Mouse (Mus musculus): ENCODE data around the gene Gcsam.

The Gcsam gene

DNA sequence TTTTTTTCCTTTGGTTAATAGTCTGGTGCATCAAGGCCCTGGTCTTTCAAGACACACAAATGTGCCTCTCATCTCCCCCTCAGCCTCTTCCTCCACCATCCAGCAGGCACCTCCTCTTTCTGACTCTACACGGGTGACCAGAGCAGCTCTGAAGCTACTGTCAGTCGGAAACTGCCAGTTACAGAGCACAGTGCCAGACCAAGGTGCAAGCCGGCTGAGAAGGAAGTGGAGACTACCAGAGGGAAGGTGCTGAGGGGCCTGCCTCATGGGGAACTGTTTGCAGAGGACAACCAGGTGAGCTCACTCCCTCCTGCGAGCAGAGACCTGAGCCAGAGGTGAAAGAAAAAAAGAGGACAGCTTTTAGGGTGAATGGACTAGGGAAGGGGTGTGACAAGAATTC, at the start of gene Gcsam:
Gene Gcsam, plus strand, starts transcription at position 114 of the 400 bp plus-strand sequence.
- no peak for DNase-seq

DNA sequence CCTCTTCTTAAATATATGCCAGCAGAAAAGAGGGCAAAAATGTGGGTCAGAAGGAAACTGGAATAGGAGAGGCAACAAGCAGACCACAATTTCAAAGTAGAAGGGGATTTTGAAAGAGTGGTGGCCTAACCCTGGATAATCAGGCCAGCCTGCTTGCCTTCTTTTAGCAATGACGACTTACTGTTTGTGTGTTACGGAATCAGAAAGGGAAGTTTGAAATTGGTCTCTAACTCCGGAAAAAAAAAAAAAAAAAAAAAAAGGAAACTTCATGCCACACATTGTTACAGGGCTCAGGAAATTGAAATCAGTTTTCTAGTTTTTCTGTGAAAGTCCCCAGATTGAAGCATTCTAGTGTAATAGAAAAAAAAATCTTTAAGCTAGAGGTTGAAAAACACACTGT, 48.4 kb upstream of the Gcsam start:
- no peak for DNase-seq

DNA sequence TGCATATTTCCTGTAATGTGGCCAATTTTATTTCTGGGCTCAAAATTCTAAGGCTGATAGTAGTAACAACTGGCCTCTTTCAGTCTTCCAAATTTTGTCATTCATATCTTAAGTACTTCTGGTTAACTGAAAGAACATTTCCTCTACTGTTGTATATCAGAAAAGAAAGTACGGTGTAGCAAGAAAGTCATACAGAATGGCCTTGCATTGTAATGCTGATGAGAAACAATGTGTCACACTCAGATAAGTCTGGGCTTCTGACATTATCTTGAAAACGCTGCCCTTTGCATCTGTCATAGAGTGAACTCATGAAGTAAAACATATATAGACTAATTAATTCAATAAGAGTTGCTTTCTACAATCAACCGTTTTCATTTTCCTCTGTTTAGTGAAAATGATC, 37.9 kb upstream of the Gcsam start:
- no peak for DNase-seq

DNA sequence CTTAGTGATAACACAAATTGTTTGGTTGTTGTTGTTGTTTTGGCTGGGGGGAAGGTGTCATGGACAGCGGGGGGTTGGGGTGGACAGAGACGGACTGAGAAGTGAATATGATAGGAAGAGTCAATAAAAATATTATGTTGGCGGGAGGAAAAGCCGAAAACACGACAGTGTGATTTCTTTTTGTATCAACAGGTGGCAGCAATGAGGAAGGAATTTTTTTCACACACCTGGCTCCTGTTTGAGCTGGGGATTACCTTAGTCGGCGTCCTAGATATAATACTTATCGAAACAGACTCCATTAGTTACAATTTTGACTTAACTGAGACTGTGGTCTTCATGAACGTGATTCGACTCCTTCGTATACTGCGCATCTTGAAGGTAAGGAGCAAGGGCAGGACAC, 30.3 kb upstream of the Gcsam start:
- no peak for DNase-seq

DNA sequence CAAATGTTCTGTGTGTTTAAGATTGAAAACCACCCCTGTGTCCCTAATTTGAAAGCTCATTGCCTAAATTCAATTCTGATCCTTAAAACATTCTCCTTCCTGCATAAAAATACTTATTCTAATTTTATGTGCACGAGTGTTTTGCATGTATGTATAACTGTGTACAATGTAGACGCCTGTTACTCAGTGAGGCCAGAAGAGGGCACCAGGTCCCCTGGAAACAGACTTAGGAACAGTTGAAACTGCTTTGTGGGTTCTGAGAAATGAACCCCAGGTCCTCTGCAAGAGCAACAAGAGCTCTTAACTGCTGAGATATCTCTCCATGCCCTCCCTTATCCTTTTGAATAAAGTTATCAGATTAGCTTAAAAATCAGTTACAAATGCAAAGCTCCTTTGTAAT, 27.7 kb upstream of the Gcsam start:
- no peak for DNase-seq

DNA sequence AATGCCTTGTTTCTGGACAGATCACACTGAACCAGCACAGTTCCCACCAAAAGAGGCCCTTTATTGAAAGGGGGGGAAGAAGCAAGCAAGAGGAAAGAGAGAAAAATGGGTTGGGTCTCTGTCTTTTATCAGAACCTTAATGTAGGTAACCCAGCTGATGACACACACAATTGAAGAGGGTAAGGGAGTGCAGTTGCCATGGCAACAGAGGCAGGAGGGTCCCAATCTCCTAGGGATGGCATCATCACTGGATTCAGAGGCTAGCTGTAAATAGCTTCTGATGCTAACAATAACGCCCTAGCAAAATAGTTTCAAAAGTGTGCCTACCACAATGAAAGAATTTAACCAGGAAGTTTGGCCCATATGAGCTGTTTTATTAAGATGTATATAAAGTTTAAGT, 16.5 kb upstream of the Gcsam start:
- DNase-seq: no peak

DNA sequence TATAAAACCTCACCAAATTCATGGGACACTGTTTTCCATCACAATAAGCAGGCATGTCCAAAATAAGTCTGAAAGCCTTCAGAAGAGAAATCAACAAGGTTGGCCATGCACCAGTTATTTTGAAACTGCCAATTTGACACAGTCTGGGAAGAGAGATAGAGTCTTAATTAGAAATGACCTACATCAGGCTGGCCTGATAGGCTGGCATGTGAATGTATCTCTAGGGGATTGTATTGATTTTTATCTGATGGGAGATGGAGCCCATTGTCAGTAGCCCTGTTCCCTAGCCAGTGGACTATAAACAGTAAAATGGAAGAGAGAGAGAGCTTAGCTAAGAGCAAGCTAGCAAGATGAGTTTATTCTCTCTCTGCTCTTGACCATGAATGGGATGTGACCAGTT, 14.7 kb upstream of the Gcsam start:
- no peak for DNase-seq

DNA sequence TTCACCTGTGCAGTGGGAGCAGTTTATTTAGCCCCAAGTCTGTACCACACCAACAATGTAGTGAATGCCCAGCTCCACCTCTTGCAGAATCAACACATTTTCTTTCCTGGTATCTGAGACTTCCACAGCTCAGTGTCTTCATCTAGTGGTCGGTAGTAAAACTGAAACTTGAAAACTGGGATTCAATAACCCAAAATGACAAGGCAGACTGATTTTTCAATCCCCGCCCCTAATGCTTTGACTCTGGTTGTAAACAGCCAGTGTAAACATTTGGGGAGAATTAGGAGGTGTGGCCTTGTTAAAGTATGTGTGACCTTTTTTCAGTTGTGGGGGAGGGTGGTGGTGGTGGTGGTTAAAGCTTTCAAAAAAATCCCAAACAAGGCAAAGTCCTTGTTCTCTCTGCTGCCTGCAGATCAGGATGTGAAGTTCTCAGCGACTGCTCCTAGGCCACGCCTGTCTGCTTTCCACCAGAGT, 1.7 kb upstream of the Gcsam start:
- no peak for DNase-seq

DNA sequence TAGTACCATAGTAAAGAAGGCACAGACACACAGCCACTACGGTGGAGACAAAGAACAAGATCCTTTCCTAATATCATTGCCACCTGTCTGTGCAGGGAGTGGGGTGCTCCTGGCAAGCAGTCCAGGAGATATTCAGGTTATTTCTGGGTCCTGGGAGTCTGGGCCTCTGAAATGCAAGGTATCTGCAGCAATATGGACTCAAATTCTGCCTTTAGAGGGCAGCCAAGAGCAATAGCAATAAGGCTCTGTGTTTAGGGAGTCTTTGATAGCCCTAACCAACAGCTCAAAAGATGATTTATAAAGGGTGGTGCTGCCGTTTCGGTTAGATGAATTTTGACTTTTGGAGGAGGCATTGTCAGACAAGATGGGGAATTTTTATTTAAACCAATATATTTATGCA, 880 bp upstream of the Gcsam start:
- no peak for DNase-seq

DNA sequence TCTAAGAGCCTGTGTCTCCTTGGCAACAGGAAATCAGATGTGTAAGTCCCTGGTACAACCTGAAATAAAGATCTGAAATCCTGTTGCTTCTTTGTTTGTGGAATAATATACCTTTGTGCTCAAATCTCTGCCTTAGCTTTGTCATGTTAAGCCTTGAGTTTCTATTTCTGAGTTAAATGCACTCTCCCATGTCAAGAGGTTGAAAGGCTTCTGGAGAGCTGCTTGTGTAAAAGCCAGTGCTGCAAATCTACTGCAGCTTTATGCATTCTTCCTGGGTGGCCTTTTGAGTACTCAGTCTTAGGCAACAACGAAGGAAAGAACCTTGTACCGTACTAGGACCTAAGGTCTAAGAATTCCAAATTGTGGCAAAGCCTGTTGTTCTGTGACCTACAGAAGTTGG, 3.1 kb downstream of the Gcsam start:
- no peak for DNase-seq

DNA sequence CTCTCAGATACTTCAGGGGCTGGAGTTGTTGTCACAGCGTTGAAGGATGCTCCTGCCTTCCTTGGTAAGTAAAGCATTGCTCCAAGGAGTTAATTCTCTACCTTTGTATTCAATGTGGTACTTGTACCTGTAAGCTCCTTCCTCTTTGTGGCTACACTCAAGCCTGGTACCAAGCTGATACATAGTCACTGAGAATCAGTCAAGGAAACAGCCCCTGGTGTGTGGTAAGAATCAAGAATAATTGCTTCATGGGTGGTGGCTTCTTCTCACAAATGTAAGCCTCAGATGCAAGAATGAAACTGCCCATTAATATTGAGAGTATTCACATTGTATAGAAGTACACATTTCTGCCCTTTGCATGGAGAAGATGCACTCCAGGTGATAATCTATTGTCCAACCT, 5.8 kb downstream of the Gcsam start:
- no peak for DNase-seq

DNA sequence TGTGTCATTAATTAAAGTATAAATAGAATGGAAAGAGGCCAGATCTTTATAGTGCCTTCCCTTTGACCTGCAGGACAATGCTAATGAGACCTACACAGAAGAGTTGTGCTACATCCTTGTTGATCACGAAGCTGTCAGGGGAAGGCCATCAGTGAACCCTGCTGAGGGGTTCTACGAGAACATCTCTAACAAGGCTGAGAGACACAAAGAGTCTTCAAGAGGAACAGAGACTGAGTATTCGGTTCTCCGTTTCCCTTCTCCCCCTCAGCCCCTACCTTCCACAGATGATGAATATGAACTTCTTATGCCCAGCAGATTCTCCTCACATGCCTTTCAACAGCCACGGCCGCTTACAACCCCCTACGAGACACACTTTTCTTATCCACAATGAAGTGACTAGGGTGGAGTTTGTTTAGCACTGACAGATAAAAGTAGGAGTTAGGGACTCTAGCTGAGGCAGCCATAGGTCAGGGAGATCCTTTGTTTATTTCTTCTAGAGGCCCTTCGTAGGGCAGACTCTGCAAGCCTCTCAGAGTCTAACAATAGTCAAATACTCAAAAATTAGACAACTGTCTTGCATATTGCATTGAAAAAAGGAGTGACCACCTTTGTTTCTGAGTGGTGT, 9.7 kb downstream of the Gcsam start:
- no peak for DNase-seq

DNA sequence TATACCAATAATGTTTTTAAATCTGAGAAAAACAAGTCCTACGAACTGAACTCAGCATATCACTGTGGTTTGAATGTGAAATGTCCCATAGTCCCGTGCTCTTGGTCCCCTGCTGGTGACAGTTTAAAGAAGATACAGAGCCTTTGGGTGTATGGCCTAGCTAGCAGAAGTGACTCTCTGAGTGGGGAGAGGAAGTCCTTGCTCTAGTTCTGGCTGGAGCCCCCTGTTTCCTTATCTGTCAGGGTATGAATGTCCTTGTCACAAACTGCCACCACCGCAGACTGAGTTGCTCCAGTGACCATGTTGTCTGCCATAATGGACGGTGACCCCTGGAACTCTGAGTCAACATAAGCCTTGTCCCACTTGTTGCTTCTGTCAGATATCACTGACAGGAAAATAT, 13.1 kb downstream of the Gcsam start:
- DNase-seq: no peak

DNA sequence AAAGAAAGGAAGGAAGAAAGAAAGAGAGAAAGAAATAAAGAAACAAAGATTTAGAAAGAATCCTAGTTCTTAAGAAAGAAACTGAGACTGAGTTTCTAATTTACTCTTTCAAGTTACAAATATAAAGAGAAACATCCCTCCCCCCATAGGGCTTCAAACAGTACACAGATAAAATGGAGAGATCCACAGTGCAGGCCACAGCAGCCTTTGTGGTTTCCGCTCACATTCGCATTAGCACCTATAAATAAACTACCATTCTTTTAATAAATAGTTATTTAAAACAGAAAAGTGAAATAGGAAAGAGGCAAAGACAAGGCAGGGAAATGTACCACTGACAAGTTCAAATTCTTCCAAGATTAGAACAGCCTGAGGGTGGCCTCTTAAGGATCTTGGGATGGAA, 14.6 kb downstream of the Gcsam start:
- no peak for DNase-seq

DNA sequence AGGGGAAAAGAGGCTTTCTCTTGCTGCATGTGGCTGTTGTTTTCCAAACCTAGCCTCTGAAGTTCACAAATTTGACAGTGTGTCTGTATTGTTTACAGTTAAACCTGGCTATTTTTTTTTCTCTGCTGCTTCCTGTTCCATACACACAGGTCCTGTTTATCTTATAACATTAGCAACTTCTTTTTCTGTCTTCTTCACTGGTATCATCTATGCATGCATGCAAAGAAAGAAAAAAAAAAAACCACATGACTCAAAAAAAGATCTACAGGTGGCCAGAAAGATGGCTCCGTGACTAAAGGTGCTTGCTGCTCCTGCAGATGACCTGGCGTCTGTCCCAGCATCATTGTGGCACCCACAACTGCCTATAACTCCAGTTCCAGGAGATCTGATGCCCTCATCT, 15.2 kb downstream of the Gcsam start:
- DNase-seq: no peak

DNA sequence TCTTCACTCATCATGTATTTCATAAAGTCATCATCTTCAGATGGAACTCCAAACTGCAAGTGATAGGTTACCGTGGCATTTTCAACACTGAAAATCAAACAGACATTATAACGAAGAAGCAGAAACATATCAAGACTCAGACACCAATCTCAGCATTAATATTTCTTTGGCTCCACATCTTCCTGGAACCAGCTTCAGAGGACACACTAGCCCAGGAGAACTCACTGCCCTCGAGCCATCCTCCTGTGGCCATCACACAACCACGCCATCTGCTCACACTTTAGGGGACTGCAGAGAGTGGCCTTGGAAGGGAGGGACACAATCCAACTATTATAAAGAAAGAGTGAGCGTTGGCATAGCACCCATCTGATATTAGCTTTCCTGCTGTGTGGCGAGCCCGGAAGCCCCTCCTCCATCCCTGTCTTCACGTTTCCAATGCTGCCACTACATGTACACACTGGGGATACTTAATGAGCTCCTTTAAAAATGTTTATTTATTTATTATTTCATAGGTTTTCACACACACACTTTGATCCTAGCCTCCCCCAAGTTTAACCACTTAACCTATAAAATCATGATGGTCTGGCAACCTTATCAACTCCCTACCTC, 19.4 kb downstream of the Gcsam start:
- peak; percentile 30 for DNase-seq

DNA sequence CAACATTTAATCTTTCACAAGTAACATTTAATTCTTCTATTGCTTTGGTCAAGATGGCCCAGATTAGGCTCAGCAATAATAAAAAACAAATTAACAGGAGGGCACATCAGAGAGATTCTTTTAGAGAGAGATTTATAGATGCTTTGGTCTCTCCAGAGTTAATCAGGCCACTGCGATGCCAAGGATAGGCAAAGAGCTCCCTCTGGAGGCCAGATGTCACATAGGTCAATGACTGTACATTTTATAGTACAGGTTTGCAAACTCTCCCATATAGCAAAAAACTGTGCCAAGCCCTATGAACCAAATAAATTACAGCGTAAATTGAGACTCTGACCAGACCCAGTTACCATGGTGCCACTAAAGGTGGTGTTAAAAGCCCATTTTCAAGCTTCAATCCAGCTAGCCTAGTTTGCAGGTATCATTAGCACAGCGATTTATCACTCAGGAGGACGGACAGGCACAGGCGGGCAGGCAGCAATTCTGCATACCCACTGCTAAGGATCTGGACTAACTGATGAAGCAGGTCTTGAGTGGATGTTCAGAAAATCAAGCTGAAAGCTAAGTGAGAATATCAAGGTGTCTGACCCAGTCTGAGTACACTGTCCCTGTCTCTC, 20.3 kb downstream of the Gcsam start:
- peak; percentile 61 for DNase-seq

DNA sequence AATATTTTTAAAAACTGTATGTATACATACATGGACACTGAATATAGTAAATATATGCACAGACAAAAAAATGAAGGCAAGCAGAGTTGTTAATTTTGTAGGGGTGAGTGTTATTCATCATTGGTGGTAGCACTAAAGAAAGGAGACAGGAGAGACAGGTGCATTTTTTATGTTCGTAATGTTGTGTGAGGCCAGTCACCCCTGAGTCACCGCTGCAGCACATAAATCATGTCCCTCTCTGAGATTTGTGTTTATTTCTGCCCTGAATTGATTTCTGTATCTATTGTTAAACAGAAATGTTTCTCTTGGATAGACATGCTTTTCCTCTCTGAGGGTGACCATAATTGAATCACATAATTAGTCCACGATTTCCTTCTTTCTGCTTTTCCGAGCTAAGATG, 22.2 kb downstream of the Gcsam start:
- DNase-seq: no peak

DNA sequence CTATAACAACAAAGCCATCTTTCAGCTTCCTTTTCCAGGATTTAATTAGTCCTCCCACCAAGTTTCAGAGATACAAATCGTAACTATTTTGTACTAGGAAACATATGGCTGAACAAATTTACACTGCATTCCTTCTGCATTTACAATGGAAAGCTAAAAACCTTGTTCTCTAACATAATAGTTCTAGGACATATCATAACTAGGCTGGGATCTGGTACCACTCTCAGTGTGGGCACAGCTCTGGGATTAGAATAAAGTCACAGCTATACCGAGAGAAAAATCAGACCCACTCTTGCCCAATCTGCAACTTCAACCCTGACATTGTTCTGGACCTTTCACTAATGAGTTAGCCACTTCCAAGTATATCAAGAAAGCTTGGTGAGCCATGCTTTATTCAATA, 25.6 kb downstream of the Gcsam start:
- DNase-seq: no peak

DNA sequence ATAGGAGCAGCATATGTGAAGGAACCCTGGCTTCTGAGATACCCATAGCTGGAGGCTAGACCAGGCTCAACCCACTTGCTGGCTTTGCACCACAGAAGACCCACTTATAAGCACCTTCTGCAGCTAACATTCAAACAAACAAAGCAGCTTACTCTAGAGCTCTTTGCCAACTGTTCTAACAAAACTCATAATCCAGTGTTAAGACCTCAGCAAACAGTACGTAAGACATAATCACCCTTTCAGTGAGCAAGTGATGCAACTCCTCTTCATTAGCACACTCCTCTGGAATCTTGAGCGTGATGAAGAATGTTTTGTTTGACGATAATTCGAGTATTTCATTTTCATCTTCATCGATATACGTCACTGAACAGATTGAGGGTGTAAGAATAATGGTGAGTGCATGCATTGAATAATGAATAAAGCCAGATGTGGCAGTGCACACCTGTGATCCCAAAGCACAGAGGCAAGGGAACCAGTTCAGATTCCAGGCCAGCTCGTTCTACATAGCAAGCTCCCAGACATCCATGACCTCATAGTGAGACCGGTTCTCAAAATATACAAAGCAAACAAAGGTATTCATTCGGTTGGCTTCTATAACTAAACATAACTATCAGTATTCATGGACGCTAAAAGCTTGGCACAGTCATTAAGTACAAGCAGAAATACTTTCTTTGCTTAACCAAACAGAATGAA, 30.0 kb downstream of the Gcsam start:
- no peak for DNase-seq

DNA sequence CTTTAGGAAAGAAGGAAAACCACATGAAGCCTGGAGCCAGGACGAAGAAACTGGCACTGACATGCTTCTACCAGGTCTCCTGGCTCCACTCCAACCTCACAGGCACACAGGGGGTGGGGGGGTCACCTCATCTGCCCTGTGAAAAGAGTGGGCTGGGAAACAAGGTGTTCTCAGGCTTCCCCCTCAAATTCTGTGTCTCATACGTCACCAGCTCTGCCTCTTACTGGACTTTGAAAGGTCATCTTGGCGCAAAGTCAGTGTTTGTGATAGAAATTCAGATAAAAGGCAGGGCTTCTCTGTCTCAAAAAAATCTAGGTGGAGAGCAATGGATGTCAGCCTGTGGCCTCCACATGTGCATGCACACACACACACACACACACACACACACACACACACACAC, 31.1 kb downstream of the Gcsam start:
- no peak for DNase-seq

DNA sequence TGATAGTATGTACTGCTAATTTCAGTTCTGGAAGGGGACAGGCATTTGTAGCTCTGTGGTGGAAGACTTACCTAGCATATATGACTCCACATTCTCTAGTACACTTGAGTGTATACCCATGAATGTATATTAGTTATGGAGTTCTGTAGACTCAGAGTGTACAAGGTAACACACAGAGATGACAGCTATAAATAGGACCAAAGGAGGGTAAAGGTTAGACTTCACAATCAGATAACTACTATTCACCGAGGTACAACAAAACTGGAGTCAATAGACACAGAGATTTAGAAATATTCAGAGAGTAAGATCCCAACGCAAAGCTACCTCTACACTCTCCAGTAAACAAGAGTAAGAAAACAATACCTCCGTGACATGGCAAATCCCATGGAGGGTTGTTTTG, 33.8 kb downstream of the Gcsam start:
- no peak for DNase-seq

DNA sequence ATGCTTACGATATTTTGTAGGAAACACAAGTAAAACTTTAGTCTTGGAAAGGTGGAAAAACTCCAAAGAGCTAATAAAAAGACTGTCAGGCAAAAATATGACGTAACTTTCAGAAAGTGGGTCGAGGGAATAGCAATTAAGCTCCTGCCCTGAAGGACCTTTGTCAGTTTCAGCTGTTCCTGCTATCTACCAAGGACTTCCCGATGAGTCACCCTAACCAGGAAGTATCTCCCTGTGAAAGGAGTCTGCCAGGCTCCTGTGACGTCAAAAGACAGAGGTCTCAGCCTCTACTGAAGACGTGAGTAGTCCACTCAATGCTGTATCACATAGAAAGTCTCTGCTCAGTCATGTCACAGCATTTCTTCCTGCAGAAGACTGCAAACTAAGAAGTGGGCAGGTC, 34.2 kb downstream of the Gcsam start:
- DNase-seq: peak; percentile 26

DNA sequence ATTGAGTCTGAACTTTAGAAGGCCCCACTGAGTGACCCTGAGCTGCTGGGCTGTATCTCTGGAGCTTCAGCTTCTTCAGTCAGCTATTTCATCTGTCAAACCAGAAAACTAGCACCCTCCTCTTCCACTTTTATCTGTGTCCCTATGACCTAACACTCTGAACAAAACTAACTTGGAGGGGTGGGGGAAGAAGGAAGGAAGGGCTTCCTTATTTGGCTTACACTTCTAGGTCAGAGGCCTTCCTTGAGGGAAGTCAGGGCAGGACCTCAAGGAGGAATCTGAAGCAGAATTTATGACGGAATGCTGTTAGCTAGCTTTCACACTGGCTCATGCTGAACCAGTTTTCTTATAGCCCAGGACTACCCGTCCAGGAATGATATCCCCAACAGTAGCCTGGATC, 41.3 kb downstream of the Gcsam start:
- no peak for DNase-seq
